Mouse (Mus musculus) erythroblast, adult 5-6 weeks (primary cell): ENCODE results near the gene Klhl41. TPM values are rescaled to one million over a fixed set of nuclear protein-coding genes. Genes with fewer than 3 reads are reported as not detected.
A peak's percentile ranks its signal among the peaks of the same experiment; 100 is the strongest.

ENCODE experiments used
- ATAC-seq: replicated peaks from 2 replicates; pipeline ENCODE4 v1.8.0; 2016; ENCODE audit warnings: moderate number of reproducible peaks, mild to moderate bottlenecking, moderate TSS enrichment, inconsistent platforms; ENCODE audit not compliant: poor library complexity, low FRiP score, severe bottlenecking
- total RNA-seq, 2 experiments: library from RNA; stranded (forward) in 1 of 2; stranded (reverse) in 1 of 2; fragments of 150-400 nt in 1 of 2; fragments of 200-764, 138-1000 nt in 1 of 2; gene quantifications; 2 replicates each; pipeline versions ENCODE4 v1.2.3 to v1.2.4; 2015 to 2017; ENCODE audit warnings: low replicate concordance in 2 of 2

The Klhl41 gene
- total RNA-seq, 2 experiments from 2014 or later, result not detected

DNA sequence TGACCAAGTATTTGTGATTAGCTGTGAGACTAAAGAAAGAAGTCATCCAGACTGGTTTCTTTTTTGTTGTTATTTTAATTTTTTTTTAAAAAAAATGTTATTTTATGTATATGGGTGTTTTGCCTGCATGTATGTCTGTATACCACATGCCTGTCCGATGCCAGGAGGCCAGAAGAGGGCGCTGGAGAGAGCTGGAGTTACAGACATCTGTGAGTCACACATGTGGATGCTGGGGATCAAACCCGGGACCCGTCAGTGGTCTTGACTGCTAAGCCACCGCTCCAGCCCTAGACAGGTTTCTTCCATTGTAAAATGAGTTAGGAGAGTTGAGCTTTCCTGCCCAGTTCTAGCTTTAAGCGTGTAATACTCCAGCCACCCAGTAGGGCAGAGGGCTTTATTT is 10.1 kb downstream of the Klhl41 start:
- peak; percentile 62 for ATAC-seq

GRCm38 (mm10) chr2:69681931-69682330 is 12.0 kb downstream of the Klhl41 start:
- no peak for ATAC-seq

DNA sequence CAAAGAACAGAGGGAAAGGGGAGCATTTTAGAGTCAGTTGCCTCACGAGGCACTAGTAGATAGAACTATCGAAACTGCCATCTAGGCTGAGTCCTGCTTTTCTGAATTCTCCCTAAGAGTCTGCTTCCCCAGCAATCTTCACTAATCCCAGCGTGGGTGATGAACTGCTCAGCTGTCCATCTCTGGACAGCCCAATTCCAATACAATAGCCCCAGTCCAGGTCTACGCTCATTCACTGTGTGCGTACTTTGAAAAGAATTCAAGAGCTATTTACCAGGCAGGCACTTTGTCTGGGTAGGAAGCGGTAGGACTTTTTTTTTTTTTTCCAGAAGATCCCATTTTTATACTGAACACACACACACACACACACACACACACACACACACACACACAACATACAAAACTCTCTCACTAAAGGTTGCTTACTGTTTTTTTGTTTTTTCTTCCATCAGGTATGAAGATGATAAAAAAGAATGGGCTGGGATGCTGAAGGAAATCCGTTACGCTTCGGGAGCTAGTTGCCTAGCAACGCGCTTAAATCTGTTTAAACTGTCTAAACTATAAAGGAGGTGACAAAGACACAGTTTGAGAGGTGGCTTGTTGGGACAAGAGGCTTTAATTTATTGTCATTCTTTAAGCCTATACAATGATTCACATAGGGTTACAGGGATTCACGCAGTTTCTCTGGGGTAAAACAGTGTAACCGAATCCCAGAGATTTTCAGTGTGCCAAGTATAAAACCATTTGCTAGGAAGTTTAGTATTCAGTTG is 13.3 kb downstream of the Klhl41 start:
- no peak for ATAC-seq

- ATAC-seq, result no peak
These were observed 14.6 kb downstream of the Klhl41 start for GRCm38 (mm10) chr2:69684488-69684887.

DNA sequence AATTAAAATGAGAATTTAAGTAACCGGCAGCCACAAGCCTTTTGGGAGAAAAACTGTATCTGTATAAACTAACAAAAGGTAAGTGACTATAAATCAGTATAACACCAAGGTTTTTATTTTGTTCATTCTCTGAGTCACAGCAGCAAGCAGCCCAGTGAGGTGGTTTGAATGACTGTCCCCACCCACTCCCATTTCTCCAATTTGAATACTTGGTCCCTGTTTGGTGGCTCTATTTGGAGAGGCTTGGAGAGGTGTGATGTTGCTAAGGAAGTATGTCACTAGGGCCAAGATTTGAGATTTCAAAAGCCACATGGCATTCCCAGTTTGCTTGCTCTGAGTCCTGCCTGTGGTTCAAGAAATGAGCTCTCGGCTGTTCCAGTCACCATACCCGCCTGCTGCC is 20.3 kb downstream of the Klhl41 start:
- no peak for ATAC-seq

- ATAC-seq, result no peak
These were observed 20.9 kb downstream of the Klhl41 start for GRCm38 (mm10) chr2:69690843-69691242.

GRCm38 (mm10) chr2:69693501-69693900 is 23.6 kb downstream of the Klhl41 start:
- ATAC-seq, result no peak

DNA sequence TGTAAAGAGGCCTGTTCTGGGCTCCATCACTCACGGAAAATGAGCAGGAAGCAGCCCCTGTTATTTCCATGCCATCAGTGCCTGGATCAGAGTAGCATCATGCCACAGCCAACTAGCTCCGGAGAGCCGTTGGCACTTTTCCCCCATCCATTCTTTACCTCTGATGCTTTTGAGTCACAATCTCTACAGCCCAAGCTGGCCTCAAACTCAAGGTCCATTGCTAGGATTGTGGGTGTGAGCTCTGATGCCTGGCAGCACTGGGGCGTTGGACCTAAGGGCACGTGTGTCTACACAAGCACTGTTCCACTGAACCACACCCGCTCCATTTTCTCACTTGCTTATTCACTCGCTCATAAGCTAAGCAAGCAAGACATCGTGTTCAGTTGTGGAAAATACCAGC is 30.5 kb downstream of the Klhl41 start:
- no peak for ATAC-seq

DNA sequence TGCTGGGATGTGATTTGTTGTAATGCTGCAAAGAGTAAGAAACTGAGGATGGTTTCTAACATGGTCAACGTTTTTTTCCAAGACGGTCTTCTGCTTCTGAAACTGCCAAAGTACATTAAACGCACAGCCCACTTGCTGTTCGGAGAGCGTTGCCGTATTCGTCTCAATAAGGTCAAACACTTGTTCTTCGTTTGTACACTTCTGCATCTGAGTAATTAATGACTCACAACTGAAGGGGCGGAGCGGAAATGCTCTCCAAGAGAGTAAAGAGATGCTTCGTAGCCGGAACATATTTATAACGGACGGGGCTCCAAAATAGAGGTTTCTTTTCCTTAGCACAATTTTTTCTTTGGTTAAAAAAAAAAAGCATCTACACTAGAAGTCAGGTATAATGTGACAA is 42.3 kb downstream of the Klhl41 start:
- ATAC-seq, result no peak

DNA sequence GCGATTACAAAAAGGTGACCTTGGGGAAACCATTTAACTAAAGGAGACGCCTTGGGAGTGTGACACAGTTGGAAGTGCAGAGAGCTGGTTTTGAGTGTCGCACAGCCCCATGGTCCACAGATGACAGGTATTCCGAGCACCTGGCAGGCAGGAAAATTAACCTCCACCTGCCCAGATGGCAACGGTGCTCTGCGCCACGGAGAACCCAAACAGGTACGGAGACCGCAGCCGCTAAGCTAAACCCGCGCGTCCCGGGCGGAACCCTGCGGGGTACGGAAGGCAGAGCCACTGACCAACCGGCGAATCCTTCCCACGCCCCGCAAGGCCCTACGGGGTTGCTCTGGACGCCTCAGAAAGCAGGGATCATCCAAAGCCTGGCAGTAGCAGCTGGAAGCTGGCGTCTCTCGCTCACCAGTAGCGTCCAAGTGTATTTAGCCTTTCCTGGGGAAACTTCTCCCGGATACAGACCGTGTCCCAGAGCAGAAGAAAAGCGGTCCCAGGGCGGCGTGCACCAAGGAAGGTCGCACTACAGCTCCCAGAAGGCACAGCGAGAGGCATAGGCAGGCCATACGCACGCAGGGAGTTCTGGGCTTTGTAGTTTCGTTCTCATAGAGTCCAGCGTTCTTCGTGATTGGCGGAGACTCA is 43.2 kb downstream of the Klhl41 start, which contains the start of gene Fastkd1:
Gene Fastkd1, minus strand, starts transcription at position 536 of the 645 bp plus-strand sequence.
- peak; percentile 100 for ATAC-seq

DNA sequence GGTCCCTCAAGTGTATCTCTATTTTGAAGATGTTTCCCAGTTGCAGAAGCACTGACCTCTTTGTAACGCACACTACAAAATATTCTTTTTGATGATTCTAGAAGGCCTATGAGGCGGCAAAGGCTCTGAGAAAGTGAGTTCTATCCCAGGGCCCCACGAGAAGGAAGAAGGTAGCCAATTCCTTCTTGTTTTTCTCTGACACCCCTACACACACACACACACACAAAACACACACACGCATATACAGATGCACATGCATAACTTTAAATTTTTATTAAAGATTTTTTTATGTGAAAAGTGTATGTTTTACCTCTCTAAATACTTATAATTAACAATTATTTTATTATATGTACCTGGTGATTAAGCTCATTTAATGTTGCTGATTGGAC is 43.7 kb downstream of the Klhl41 start:
- no peak for ATAC-seq

DNA sequence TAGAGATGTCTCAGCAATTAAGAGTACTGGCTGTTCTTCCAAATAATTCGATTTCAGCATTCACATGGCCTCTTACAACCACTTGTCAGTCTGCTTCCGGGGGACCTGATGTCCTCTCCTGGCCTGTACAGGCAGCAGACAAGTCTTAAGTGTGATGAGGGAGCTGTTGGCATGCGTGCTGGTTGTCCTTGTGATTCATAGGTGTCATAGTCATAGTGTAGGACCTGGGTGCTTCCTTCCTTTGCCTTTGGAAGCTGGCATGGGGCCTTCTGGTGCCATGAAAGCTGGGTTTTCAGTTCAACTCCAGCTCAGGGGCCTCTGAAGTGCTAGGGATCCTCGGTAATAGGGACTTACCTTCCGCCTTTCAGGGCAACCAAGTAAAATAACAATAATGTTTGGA is 44.2 kb downstream of the Klhl41 start:
- no peak for ATAC-seq

DNA sequence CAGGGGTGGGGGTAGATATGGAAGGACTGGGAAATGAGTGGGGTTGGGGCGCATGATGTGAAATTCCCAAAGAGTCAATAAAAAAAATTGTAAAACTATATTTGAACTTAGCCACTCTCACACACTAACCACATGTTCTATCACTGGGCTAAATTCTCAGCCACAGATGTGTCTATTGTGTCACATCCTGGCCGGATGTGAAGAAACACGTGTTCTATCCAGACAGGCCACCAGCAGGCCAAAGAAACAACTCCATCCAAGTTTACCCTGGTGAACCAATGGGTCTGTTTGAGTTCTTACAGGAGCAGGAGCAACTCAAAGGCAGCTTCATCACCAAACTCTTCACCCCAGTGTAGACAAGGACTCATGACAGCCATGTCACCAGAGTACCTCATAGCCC is 46.6 kb downstream of the Klhl41 start:
- ATAC-seq, result no peak

GRCm38 (mm10) chr2:69719121-69719520 is 49.2 kb downstream of the Klhl41 start:
- ATAC-seq, result no peak

DNA sequence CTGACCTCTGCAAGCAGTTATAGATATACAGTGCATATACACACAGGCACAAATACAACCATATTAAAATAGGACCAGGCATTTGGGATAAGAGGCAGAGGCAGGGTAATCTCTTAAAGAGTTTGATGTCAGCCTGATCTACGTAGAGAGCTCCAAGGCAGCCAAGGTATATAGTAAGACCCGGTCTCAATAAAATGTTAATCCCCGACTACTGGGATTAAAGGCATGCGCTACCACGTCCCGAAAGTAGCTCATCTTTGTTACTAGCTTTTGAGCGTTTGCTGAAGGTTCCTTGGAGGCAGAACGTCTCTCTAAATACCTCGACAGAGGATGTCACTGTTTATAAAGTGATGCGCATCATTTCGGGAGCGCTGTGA is 52.3 kb downstream of the Klhl41 start, which contains the start of gene Ppig:
Gene Ppig, plus strand, starts transcription at position 273 of the 377 bp plus-strand sequence.
- peak; percentile 42 for ATAC-seq

GRCm38 (mm10) chr2:69722650-69723518 is 53.0 kb downstream of the Klhl41 start:
- ATAC-seq, result peak; percentile 93

GRCm38 (mm10) chr2:69723519-69723825 is 53.6 kb downstream of the Klhl41 start:
- no peak; the same call in 1 of the 2 replicates for ATAC-seq
